Mouse (Mus musculus): Measurements from ENCODE around the gene Msmo1. TPM values are rescaled to one million over a fixed set of nuclear protein-coding genes. Genes with fewer than 3 reads are reported as not detected.

The Msmo1 gene
- 130 and 142 TPM in 2 replicates for polyA plus RNA-seq (2015; fragmentation: Nextera tagmentation; extraction: Ambion mirVana)

DNA sequence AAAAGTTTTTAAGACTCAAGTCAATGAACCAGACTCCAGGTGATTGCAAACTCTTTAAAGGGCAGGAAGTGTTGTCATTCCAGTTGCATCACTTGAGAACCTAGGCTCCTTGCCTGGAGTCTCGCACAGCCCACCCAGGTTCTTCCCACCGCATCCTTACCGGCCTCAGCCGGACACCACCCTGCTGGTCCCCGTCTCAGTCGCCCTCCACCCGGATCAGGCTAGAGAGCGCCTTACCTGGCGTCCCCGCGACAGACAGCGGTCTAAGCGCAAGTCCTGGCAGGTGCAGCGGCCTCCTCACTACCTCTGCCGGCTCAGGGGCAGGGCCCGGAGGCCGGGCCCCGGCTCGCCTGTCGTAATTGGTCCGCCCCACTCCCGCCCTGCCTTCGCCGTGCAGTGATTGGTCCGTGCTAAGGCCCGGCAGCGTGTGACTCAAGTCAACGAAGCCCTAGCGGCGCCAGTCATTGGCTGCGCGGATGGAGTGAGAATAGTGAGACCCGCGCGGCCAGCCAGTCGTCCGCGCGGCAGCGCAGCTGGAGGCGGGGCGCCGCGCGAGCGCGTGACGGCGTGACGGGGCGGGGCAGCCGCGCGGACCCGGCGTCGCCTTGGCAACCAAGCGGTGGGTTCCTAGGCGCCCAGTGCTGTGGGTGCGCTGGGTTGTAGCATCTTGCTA, at the start of gene Msmo1:
TSS of gene Msmo1 (minus strand) at position 522 of the 673 bp plus-strand sequence.
- Histone ChIP-seq H3K9ac (replicated peaks) (peak within 1 kb of the TSS; percentile 72), H3K27me3 (no peaks in the 10 kb centered on the region), H3K4me2 (replicated peaks) (peak within 1 kb of the TSS; percentile 60), H3K36me3 (peaks cover 14% of the 10 kb centered on the region), H3K27ac (replicated peaks) (peak within 1 kb of the TSS; percentile 85), H3K4me1 (peaks cover 44% of the 10 kb centered on the region), H3K9me3 (no peaks in the 10 kb centered on the region), H3K4me3 (peak within 1 kb of the TSS; percentile 66)
- WGBS = under 1% methylated on average over 60 of the region's 60 CpGs
- ATAC-seq (replicated peaks) = peak; percentile 100

DNA sequence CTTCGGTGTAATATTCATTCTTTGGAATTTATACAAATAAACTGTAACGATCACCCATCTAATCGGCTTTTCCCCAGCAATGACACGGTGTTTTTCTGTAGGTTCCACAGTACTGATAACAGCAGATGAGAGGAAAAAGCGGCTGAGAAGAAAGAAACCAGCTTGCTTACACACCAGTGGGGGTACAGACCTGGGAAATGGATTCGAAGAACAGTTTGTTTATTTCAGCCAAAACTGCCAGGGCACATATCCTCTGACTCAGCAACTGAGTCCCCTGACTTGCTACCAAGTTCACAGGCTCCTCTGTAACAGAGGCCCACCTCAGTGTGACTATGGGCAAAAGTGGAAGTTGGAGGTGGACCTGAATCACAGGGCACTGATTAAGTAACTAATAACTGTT, 48.4 kb upstream of the Msmo1 start:
- Histone ChIP-seq H3K27me3 (no peaks in the 10 kb centered on the region), H3K4me1 (no peaks in the 10 kb centered on the region), H3K9ac (replicated peaks) (no peak overlapping the region), H3K4me2 (replicated peaks) (no peak overlapping the region), H3K4me3 (no peak overlapping the region), H3K27ac (replicated peaks) (no peak overlapping the region), H3K9me3 (no peaks in the 10 kb centered on the region), H3K36me3 (no peaks in the 10 kb centered on the region)
- no peak for ATAC-seq (replicated peaks)
- 77% methylated on average over 6 of the region's 6 CpGs for WGBS

DNA sequence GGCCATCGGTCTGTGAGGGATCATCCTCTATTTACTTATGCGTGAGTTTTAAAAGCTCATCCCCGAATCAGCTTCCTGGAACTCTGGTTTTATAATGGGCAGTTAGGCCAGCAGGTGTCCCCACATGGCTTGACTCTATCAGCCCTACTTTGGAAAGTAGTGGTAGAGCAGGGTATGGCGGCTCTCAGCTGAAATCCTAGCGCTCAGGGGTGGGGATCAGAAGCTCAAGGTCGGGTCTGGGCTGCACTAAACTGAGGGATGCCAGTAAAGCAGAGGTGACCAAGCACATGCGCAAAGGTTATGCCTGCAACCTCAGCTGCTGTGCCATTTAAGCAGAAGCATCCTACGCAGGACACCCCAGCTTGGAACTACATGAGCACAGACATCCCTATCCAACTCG, 44.3 kb upstream of the Msmo1 start:
- H3K4me2 ChIP-seq (replicated peaks) = no peak overlapping the region
- no peaks in the 10 kb centered on the region for H3K9me3 ChIP-seq
- H3K9ac ChIP-seq (replicated peaks) = no peak overlapping the region
- no peak overlapping the region for H3K4me3 ChIP-seq
- 79% methylated on average over 9 of the region's 9 CpGs for WGBS
- H3K27ac ChIP-seq (replicated peaks) = no peak overlapping the region
- no peaks in the 10 kb centered on the region for H3K4me1 ChIP-seq
- H3K27me3 ChIP-seq = no peaks in the 10 kb centered on the region
- H3K36me3 ChIP-seq = no peaks in the 10 kb centered on the region
- no peak for ATAC-seq (replicated peaks)

DNA sequence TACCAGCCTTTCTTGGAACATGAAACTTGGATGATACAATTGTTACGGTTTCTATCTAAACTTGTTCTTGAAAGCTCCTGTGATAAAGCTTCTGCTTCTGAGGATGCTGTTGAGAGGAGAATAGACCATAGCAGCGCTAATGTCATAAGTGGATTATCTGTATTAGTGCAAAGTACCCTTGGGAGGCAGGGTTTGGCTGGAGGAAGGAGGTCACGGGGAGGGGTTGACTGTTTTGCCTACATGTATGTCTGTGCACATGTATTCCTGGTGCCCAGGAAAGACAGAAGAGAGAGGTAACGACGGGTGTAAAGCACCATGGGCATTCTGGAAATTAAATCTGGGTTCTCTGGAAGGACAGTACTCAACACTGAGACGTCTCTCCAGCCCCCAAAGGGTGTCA, 40.5 kb upstream of the Msmo1 start:
- H3K9me3 ChIP-seq = no peaks in the 10 kb centered on the region
- H3K9ac ChIP-seq (replicated peaks) = no peak overlapping the region
- H3K4me1 ChIP-seq = no peaks in the 10 kb centered on the region
- ATAC-seq (replicated peaks) = no peak
- no peak overlapping the region for H3K4me3 ChIP-seq
- no peak overlapping the region for H3K4me2 ChIP-seq (replicated peaks)
- H3K36me3 ChIP-seq = no peaks in the 10 kb centered on the region
- no peaks in the 10 kb centered on the region for H3K27me3 ChIP-seq
- 95% methylated on average over 6 of the region's 6 CpGs for WGBS
- H3K27ac ChIP-seq (replicated peaks) = no peak overlapping the region

DNA sequence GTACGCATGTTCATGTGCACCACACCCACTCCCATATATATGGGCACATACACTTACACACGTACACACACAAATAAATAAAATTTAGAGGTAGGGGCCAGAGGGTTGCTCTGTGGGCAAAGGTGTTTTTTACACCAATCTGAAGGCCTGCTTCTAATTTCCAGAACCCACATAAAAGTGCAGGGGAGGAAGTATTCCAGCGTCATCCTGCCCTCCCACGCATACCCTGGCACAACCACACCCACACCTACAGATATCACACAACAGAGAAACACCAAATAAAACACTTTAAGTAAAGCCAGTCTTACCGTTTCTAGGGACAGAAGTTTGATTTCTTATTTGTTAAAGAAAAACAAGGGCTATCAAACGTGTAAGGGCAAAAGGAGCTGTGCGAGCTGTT, 37.2 kb upstream of the Msmo1 start:
- no peak overlapping the region for H3K4me3 ChIP-seq
- no peak overlapping the region for H3K27ac ChIP-seq (replicated peaks)
- H3K36me3 ChIP-seq = no peaks in the 10 kb centered on the region
- 93% methylated on average over 7 of the region's 7 CpGs for WGBS
- H3K27me3 ChIP-seq = no peaks in the 10 kb centered on the region
- no peak overlapping the region for H3K9ac ChIP-seq (replicated peaks)
- ATAC-seq (replicated peaks) = no peak
- H3K4me1 ChIP-seq = no peaks in the 10 kb centered on the region
- H3K9me3 ChIP-seq = no peaks in the 10 kb centered on the region
- no peak overlapping the region for H3K4me2 ChIP-seq (replicated peaks)

DNA sequence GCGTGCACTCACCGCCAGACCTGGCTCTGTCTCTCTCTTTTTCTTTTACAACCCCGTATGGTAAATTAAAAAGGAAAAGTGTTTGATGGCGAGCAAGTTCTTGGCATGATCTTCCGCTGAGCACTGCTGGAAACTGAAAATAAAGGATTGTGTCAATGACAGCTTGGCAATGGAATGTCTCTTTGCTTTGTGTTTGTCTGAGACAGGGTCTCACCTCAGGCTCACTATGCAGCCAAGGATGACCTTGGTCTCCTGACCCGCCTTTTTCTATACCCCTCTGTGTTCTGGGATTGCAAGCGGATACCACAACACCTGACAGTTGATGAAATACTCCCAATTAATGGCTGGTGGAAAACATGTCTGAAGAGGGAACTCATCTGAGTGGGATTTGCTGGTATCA, 36.0 kb upstream of the Msmo1 start:
- no peaks in the 10 kb centered on the region for H3K9me3 ChIP-seq
- no peak overlapping the region for H3K27ac ChIP-seq (replicated peaks)
- no peak overlapping the region for H3K4me3 ChIP-seq
- H3K27me3 ChIP-seq = no peaks in the 10 kb centered on the region
- H3K4me2 ChIP-seq (replicated peaks) = no peak overlapping the region
- 59% methylated on average over 7 of the region's 7 CpGs for WGBS
- H3K9ac ChIP-seq (replicated peaks) = no peak overlapping the region
- ATAC-seq (replicated peaks) = no peak
- H3K4me1 ChIP-seq = no peaks in the 10 kb centered on the region
- H3K36me3 ChIP-seq = no peaks in the 10 kb centered on the region

DNA sequence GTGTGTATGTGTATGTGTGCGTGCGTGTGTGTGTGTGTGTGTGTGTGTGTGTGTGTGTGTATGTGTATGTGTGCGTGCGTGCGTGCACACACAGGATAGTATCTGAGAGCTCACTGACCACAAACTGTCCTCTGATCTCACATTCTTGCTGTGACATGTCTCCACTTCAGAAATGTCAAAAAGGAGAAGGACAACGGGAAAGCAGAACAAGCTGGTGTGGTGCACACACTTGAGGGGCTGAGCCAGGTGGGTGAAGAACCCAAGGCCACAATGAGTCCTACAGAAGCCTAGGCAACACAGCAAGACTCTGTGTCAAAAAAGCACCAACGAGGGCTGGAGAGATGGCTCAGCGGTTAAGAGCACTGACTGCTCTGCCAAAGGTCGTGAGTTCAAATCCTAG, 35.1 kb upstream of the Msmo1 start:
- H3K27ac ChIP-seq (replicated peaks) = no peak overlapping the region
- no peaks in the 10 kb centered on the region for H3K9me3 ChIP-seq
- H3K4me2 ChIP-seq (replicated peaks) = no peak overlapping the region
- ATAC-seq (replicated peaks) = no peak
- H3K9ac ChIP-seq (replicated peaks) = no peak overlapping the region
- no peaks in the 10 kb centered on the region for H3K36me3 ChIP-seq
- H3K4me1 ChIP-seq = no peaks in the 10 kb centered on the region
- WGBS = 81% methylated on average over 7 of the region's 9 CpGs
- H3K4me3 ChIP-seq = no peak overlapping the region
- H3K27me3 ChIP-seq = no peaks in the 10 kb centered on the region

DNA sequence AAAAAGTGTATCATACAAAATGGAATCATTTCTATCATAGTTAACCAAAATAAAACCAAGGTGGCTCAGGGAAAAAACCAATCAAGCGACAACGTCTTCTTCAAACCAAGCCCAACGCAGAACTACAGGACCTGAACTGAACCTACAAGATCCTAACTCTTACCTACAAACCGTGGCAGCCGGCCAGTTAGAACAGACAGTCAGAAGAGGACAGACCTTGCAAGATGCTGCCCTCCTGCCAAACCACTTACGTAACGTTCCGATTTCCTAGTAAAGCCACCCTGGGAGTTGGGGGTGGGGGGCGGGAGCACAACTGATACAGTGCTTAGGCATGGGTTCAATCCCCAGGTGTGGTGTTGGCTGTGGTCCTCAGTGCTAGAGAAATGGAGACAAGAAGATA, 33.5 kb upstream of the Msmo1 start:
- H3K9me3 ChIP-seq = no peaks in the 10 kb centered on the region
- H3K27ac ChIP-seq (replicated peaks) = no peak overlapping the region
- H3K4me3 ChIP-seq = no peak overlapping the region
- no peak overlapping the region for H3K4me2 ChIP-seq (replicated peaks)
- H3K9ac ChIP-seq (replicated peaks) = no peak overlapping the region
- no peak for ATAC-seq (replicated peaks)
- 92% methylated on average over 9 of the region's 9 CpGs for WGBS
- no peaks in the 10 kb centered on the region for H3K4me1 ChIP-seq
- no peaks in the 10 kb centered on the region for H3K36me3 ChIP-seq
- H3K27me3 ChIP-seq = no peaks in the 10 kb centered on the region

DNA sequence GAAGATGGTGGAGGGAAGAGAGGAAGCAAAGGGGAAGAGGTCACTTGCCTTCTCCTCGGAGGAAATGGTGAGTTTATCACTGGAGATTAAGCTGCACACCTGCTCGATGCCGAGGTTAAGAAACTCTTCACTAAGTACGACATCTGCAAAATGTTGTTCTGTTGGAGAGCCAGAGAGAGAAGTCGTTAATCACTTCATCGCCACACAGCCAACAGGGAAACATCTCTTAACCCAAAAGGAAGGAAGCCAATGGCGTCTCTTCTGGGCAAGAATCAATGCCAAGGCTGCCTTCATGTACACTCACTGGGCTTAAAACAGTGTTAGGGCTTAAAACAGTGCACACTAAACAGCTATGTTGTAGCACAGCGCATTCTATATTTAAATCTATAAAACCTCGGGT, 30.5 kb upstream of the Msmo1 start:
- H3K9ac ChIP-seq (replicated peaks) = no peak overlapping the region
- no peak overlapping the region for H3K4me2 ChIP-seq (replicated peaks)
- 0 out of 2 replicates have a peak, but pooled peaks cover 4% of the 10 kb centered on the region for H3K36me3 ChIP-seq
- ATAC-seq (replicated peaks) = no peak
- peaks cover 8% of the 10 kb centered on the region; the same call in 1 of the 2 replicates for H3K4me1 ChIP-seq
- no peaks in the 10 kb centered on the region for H3K9me3 ChIP-seq
- no peaks in the 10 kb centered on the region for H3K27me3 ChIP-seq
- WGBS = 83% methylated on average over 9 of the region's 9 CpGs
- H3K4me3 ChIP-seq = no peak overlapping the region
- H3K27ac ChIP-seq (replicated peaks) = no peak overlapping the region

DNA sequence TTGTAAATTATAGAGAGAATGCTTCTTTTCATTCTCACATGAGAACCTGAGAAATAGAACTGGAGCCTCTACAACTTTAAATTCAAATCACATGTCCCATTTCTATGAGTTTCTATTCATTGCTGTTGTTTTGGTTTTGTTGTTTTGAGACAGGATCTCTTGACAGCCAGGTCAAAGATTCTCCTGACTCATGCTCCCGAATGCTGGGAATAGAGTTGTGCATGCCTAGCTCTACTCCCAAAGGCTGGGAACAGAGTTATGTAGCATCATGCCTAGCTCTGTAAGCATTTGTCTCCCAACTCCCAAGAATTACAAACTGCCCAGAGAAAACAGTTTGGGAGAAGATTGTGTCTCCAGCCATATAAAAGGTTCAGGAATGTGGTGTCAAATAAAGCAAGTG, 29.2 kb upstream of the Msmo1 start:
- no peak for ATAC-seq (replicated peaks)
- Histone ChIP-seq H3K4me1 (peaks cover 8% of the 10 kb centered on the region; the same call in 1 of the 2 replicates), H3K27me3 (no peaks in the 10 kb centered on the region), H3K9ac (replicated peaks) (no peak overlapping the region), H3K4me3 (no peak overlapping the region), H3K27ac (replicated peaks) (no peak overlapping the region), H3K9me3 (no peaks in the 10 kb centered on the region), H3K36me3 (0 out of 2 replicates have a peak, but pooled peaks cover 10% of the 10 kb centered on the region), H3K4me2 (replicated peaks) (no peak overlapping the region)
- 63% methylated on average over 1 of the region's 1 CpGs for WGBS

DNA sequence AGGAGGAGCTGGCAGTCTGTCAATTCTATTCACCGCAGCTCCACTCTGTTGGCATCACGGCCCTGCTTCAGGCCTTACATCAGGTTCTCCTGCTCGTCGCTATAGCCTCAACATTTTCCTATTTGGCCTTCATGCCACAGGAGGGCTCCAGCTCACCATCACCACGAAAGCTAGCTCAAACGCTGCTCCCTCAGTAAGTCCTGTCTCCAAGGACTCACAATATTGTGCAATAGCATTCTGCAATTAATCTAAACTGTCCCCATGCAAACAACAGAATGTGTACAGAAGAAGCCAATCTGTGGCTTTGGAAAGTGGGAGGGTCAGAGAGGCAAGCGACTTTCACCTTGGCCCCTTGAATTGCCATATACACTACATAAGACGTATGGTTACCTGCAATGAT, 27.8 kb upstream of the Msmo1 start:
- Histone ChIP-seq H3K9me3 (no peaks in the 10 kb centered on the region), H3K27me3 (no peaks in the 10 kb centered on the region), H3K27ac (replicated peaks) (no peak overlapping the region), H3K4me3 (no peak overlapping the region), H3K9ac (replicated peaks) (no peak overlapping the region), H3K4me1 (peaks cover 8% of the 10 kb centered on the region; the same call in 1 of the 2 replicates), H3K36me3 (0 out of 2 replicates have a peak, but pooled peaks cover 12% of the 10 kb centered on the region), H3K4me2 (replicated peaks) (no peak overlapping the region)
- WGBS = 52% methylated on average over 8 of the region's 8 CpGs
- peak; percentile 72 for ATAC-seq (replicated peaks)

DNA sequence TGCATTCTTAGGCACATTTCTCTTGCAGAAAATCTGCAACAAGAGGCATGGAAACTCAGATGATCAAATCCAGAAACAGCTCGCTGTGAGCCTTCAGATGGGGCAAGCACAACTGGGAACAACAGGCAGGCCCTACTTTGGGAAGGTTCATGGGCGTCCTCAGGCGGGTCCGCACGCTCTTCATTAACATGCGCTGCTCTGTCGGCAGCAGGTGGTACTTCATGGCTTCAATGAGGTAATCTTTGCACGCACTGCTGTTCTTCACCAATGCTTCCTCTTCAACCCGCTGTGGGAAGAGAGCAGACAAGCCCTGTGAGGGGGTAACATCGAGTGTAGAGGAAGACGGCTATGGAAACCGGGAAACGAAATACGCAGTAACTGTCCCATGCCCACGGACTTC, 24.4 kb upstream of the Msmo1 start:
- WGBS = 94% methylated on average over 15 of the region's 15 CpGs
- no peak overlapping the region for H3K9ac ChIP-seq (replicated peaks)
- no peaks in the 10 kb centered on the region for H3K9me3 ChIP-seq
- no peaks in the 10 kb centered on the region for H3K27me3 ChIP-seq
- no peak for ATAC-seq (replicated peaks)
- no peak overlapping the region for H3K27ac ChIP-seq (replicated peaks)
- peaks cover 8% of the 10 kb centered on the region; the same call in 1 of the 2 replicates for H3K4me1 ChIP-seq
- H3K4me2 ChIP-seq (replicated peaks) = no peak overlapping the region
- H3K36me3 ChIP-seq = peaks cover 18% of the 10 kb centered on the region; the same call in 1 of the 2 replicates
- H3K4me3 ChIP-seq = no peak overlapping the region

All from forebrain, embryonic 15.5 days (tissue).